Mouse (Mus musculus) thymus, adult 2 months (tissue): ENCODE measurements around the gene Nmu. TPM values are rescaled to one million over a fixed set of nuclear protein-coding genes. Genes with fewer than 3 reads are reported as not detected.

Source experiments
- DNase-seq: peaks from one replicate; pipeline ENCODE4 v3.0.0; 2021
- H3K27ac ChIP-seq: fragments of 200-500 bp; 2 replicates; pipeline ENCODE4 v1.5.1; 2012; ENCODE audit warnings: low read length, control low read depth; ENCODE audit not compliant: control insufficient read depth, insufficient read depth
- H3K27me3 ChIP-seq: fragments of 200-500 bp; 2 replicates; pipeline ENCODE4 v1.6.1; 2012; ENCODE audit warnings: mild to moderate bottlenecking, low read length, moderate library complexity, mixed read lengths; ENCODE audit not compliant: control insufficient read depth, insufficient read depth
- H3K36me3 ChIP-seq: fragments of 200-500 bp; 2 replicates; pipeline ENCODE4 v1.6.1; 2012; ENCODE audit warnings: mild to moderate bottlenecking, low read length, moderate library complexity; ENCODE audit not compliant: control insufficient read depth, insufficient read depth
- H3K4me1 ChIP-seq: fragments of 200-500 bp; replicated peaks from 2 replicates; pipeline ENCODE4 v1.6.1; 2012; ENCODE audit warnings: low read length; ENCODE audit not compliant: control insufficient read depth, insufficient read depth
- H3K4me3 ChIP-seq: fragments of 200-500 bp; 2 replicates; pipeline ENCODE4 v1.5.1; 2012; ENCODE audit warnings: mild to moderate bottlenecking, low read length, control low read depth, moderate library complexity; ENCODE audit not compliant: control insufficient read depth, insufficient read depth
- CTCF ChIP-seq: fragments of 200-500 bp; IDR thresholded peaks from 2 replicates; pipeline ENCODE4 v1.5.1; 2012; ENCODE audit warnings: mild to moderate bottlenecking, control low read depth, low read length, moderate library complexity, borderline replicate concordance; ENCODE audit not compliant: control insufficient read depth, poor library complexity, insufficient read depth; ENCODE audit errors: extremely low read depth
- POLR2A ChIP-seq: fragments of 200-500 bp; IDR thresholded peaks from 2 replicates; pipeline ENCODE4 v1.6.1; 2012; ENCODE audit warnings: mild to moderate bottlenecking, low read length, control low read depth, moderate library complexity; ENCODE audit not compliant: control insufficient read depth, poor library complexity, insufficient read depth; ENCODE audit errors: extremely low read depth
- WGBS: fragments of 180-500 bp; shearing (Covaris S2); methylation state at CpG from one replicate; pipeline ENCODE4 v1.1.7; 2018; 5-methylcytosine and 5-hydroxymethylcytosine counted together
- polyA plus RNA-seq: library from polyadenylated mRNA; depleted of rRNA; stranded (reverse); fragments of >200 nt; gene quantifications from 2 replicates; pipeline ENCODE4 v1.2.3, GENCODE M21; 2012

Gene Nmu
- polyA plus RNA-seq, 1 experiment = not detected

DNA sequence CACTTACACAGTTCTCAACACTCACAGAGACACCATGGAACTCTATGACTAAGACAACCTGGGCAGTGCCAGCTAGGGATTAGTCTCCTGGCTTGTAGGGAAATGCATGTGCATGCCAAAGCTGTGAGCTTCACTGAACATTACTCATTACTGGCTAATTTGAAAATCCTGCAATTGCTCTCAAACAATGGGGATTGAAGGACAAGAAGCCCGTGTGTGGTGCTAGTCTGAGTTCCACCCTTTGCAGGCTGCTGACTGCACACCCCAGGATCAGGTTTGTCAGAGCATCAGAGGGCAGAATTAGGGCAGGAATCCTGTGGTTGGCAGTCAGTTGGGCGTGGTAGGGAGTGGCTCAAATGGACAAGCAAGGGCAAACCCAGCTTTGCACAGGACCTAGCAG, 17.5 kb downstream of the Nmu start:
- no peaks in the 10 kb centered on the region for H3K27me3 ChIP-seq
- H3K4me1 ChIP-seq = no peaks in the 10 kb centered on the region
- H3K36me3 ChIP-seq = no peaks in the 10 kb centered on the region
- DNase-seq = no peak
- H3K27ac ChIP-seq = no peak overlapping the region
- WGBS = 82% methylated on average over 2 of the region's 2 CpGs
- no peak for TF ChIP-seq POLR2A
- no peak for TF ChIP-seq CTCF
- no peak overlapping the region for H3K4me3 ChIP-seq

DNA sequence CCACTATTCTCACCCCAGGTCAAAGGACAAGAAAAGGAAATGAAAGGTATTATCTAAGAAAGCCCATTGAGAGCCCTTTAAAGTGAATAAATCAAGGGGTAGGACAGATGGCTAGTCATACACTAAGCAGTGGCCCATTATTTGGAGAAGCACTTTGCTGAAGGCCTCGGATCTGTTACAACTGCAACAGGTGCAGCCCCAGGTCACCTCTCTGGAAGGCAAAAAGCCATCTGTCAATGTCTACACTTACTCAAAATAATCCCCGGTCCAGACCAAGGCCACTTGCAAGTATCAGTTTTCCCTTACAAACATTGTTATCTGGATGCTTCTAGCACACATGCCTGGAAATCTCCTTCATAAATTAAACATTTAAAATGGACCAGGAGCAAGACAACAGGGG, 22.7 kb downstream of the Nmu start:
- Histone ChIP-seq H3K27me3 (no peaks in the 10 kb centered on the region; the same call in 1 of the 2 replicates), H3K4me3 (no peak overlapping the region), H3K27ac (no peak overlapping the region), H3K4me1 (no peaks in the 10 kb centered on the region), H3K36me3 (no peaks in the 10 kb centered on the region)
- 92% methylated on average over 2 of the region's 2 CpGs for WGBS
- DNase-seq = no peak
- TF ChIP-seq CTCF = no peak
- TF ChIP-seq POLR2A = no peak

DNA sequence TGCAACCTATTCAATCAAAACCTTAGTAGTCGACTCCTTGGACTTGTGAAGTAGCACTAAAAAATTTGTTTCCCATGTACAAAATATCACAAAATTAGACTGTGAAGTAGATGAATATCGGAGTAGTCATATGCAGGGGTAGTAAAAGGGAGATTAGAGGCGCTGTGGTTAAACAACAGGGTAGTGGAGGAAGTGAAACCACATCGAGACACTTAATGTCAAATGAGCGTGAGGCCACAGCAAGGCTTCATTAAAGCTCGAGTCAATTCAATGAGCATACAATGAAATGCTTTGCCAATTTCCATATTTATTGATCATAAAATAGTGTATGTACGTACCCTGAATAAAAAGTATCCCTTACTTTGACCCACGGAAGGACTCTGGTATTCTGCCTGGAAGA, 26.5 kb downstream of the Nmu start:
- 20% methylated on average over 8 of the region's 8 CpGs for WGBS
- Histone ChIP-seq H3K27me3 (no peaks in the 10 kb centered on the region; the same call in 1 of the 2 replicates), H3K27ac (no peak overlapping the region), H3K4me1 (no peaks in the 10 kb centered on the region), H3K4me3 (no peak overlapping the region), H3K36me3 (no peaks in the 10 kb centered on the region)
- no peak for DNase-seq
- no peak for TF ChIP-seq CTCF
- TF ChIP-seq POLR2A = no peak

DNA sequence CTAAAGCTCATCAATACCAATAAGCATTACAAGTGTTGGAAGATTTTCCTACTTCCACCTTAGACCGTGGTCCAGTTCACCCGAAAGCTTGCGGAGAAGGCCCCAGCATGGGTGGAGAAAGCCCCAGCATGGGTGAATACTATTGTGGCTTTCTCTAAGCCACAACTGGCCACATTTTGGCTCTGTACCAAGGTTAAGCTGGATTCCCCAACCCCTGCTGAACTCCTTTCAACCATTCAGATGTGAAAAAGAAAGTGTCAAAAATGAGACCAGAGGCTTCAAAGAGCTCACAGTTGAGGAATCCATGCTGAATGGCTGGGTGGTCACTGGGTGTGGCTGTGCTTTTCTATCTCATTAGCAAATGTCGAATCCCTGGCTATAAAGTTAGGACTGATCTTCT, 29.8 kb downstream of the Nmu start:
- Histone ChIP-seq H3K4me3 (no peak overlapping the region), H3K36me3 (no peaks in the 10 kb centered on the region), H3K4me1 (no peaks in the 10 kb centered on the region), H3K27ac (no peak overlapping the region), H3K27me3 (no peaks in the 10 kb centered on the region)
- no peak for TF ChIP-seq POLR2A
- no peak for TF ChIP-seq CTCF
- 17% methylated on average over 4 of the region's 4 CpGs for WGBS
- no peak for DNase-seq

DNA sequence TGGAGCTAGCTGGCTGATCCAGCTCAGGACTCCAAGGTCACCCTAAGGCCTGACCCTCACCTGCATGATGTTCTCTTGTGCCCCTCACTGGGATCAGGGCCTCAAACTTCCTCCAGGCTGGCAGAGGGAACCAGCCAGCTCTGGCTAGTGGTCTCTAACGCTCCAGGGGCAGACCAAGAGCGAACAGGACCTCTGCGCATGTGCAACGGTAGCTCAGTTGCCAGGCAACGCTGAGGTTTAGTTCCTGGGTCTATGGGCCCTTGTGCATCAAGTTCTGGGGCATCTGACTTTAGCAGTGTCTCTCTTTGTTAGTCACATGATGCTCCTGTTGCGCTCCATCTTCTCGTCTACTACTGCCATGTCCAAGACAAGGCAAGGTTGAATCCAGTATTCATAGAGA, 32.6 kb downstream of the Nmu start, which contains the start of gene Pdcl2:
TSS of gene Pdcl2 (minus strand) at position 204 of the 400 bp plus-strand sequence.
- Histone ChIP-seq H3K4me3 (no peak within 1 kb of the TSS), H3K4me1 (no peaks in the 10 kb centered on the region), H3K36me3 (no peaks in the 10 kb centered on the region), H3K27ac (no peak within 1 kb of the TSS), H3K27me3 (no peaks in the 10 kb centered on the region)
- no peak for DNase-seq
- TF ChIP-seq POLR2A (no peak), CTCF (no peak)
- 89% methylated on average over 7 of the region's 7 CpGs for WGBS

DNA sequence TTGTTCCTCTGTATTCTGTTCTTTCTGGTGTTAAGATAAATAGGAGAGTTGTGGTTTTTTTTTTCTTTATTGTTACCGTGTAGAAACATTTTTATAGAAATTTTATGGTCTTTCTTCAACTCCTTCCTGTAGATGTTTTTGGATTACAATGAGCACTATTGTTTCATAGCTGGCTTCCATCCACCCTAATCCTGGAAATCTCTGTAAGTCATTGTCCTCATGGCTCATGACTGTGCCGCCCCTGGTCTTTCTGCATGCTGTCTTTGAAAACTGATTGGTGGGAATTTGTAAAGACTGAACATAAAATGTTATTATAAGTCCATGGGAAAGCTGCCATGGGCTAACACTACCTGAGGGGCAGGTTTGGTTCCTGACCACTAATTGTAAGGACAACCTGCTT, 36.3 kb downstream of the Nmu start:
- H3K4me1 ChIP-seq = no peaks in the 10 kb centered on the region
- TF ChIP-seq CTCF (no peak), POLR2A (no peak)
- H3K27ac ChIP-seq = no peak overlapping the region
- 57% methylated on average over 2 of the region's 2 CpGs for WGBS
- DNase-seq = no peak
- H3K27me3 ChIP-seq = no peaks in the 10 kb centered on the region
- H3K4me3 ChIP-seq = no peak overlapping the region
- no peaks in the 10 kb centered on the region for H3K36me3 ChIP-seq

DNA sequence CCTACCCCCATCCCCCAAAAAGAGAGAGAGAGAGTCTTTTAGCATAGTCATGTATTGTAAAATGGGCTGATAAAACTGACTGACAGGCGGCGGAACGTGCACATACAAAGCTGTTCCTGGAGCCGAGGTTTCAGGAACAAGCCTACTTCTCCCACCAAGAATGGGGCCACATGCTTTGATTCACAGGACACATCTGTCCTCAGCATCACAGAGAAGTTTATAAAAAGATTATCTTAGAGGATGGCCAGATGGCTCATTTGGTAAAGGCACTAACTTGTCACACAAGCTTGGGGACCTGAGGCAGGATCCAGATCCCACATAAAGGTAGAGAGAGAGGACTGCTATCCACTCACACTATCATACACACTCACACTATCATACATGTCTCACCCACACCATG, 38.5 kb downstream of the Nmu start:
- no peaks in the 10 kb centered on the region for H3K27me3 ChIP-seq
- DNase-seq = no peak
- H3K4me1 ChIP-seq = no peaks in the 10 kb centered on the region
- no peak overlapping the region for H3K27ac ChIP-seq
- no peaks in the 10 kb centered on the region for H3K36me3 ChIP-seq
- no peak overlapping the region for H3K4me3 ChIP-seq
- 92% methylated on average over 4 of the region's 4 CpGs for WGBS
- TF ChIP-seq POLR2A (no peak), CTCF (no peak)
